10 mouse cellular contexts compared by ENCODE assay signal in the genomic region with DNA sequence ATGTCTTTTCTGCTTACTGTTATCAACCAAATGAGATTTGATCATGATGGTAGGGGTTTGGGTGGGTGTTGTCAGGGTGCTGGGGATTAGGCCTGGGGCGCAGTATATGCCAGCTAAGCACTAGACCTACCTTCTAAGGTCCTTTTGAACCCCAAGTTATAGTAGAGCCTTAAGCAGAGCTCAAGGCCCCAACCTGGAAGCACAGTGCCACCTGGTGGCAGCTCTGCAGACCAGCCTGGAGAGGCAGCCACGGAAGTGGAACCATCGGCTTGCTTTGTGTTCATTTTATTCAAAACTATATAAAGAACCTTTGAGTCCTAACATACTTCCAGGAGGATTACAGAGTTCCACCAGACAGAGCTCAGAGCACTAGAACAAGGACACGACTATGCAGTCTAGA. TPM values are rescaled to one million over a fixed set of nuclear protein-coding genes. Genes with fewer than 3 reads are reported as not detected.
DNase-seq lines count a peak whose midpoint lies in the region; ATAC-seq and TF ChIP-seq lines count a peak whose summit lies in the region.
"Had no signal": no experiment of that assay in that cellular context is flagged by ENCODE, and none has a peak within 500 bp of the region (broad histone marks: within the 10 kb centered on the region; RNA-seq: fewer than 3 reads in every experiment).

No protein-coding gene starts in this region.

- TF ChIP-seq RAD21 in CH12.LX (IDR thresholded peaks at IDR 0.05; ENCODE audit: low read depth, low read length), result peak; percentile 70

- no peak for TF ChIP-seq POLR2A in CH12.LX (IDR thresholded peaks at IDR 0.05; ENCODE audit: low read depth, low read length)
- TF ChIP-seq POLR2A in bone marrow macrophage, adult 2 months (IDR thresholded peaks at IDR 0.05; ENCODE audit: borderline replicate concordance, low read depth, low read length), result no peak

- no peak for ATAC-seq in hindbrain, embryonic 11.5 days (ENCODE audit: low FRiP score)
- ATAC-seq in hindbrain, embryonic 12.5 days (ENCODE audit: low FRiP score), result no peak

- H3K27ac ChIP-seq in hindbrain, embryonic 11.5 days (ENCODE audit: low read depth, low read length), result no peak overlapping the region
- H3K27ac ChIP-seq in hindbrain, embryonic 12.5 days, result no peak overlapping the region
- no peak overlapping the region for H3K27ac ChIP-seq in CH12.LX (ENCODE audit: insufficient read depth, low read depth)
- no peak overlapping the region for H3K27ac ChIP-seq in bone marrow macrophage, adult 2 months (ENCODE audit: insufficient read depth, low read depth, low read length)
- H3K27ac ChIP-seq: embryonic facial prominence, embryonic 15.5 days; liver, embryonic 15.5 days had no signal

- peak; percentile 72 for DNase-seq in hindbrain, embryonic 11.5 days (ENCODE audit: low spot score)
- DNase-seq in CH12.LX (ENCODE audit: extremely low read depth), result peak; percentile 55
- peak; percentile 73 for DNase-seq in gastrocnemius, postnatal 10 days
- DNase-seq in layer of hippocampus, postnatal 25 days (ENCODE audit: extremely low spot score in 1 of 2, low spot score in 1 of 2), result peak; percentile 31 to 70
- peak; percentile 67 for DNase-seq in mesoderm, embryonic 11.5 days (ENCODE audit: low read depth, low spot score)
- DNase-seq in thymus, postnatal 0 days (ENCODE audit: low spot score), result peak; percentile 78

- no peak overlapping the region for H3K4me2 ChIP-seq in hindbrain, embryonic 11.5 days (replicated peaks; ENCODE audit: low read depth, low read length)
- no peak overlapping the region for H3K4me2 ChIP-seq in hindbrain, embryonic 12.5 days (replicated peaks)
- H3K4me2 ChIP-seq in CH12.LX (ENCODE audit: insufficient read depth, low read depth, poor library complexity, severe bottlenecking), result no peak overlapping the region
- H3K4me2 ChIP-seq: embryonic facial prominence, embryonic 15.5 days; liver, embryonic 15.5 days had no signal

- no peaks in the 10 kb centered on the region for H3K4me1 ChIP-seq in hindbrain, embryonic 11.5 days (replicated peaks; ENCODE audit: control insufficient read depth, insufficient read depth, low read length)
- no peaks in the 10 kb centered on the region for H3K4me1 ChIP-seq in hindbrain, embryonic 12.5 days
- no peaks in the 10 kb centered on the region for H3K4me1 ChIP-seq in CH12.LX (ENCODE audit: control insufficient read depth in 1 of 2, insufficient read depth in 2 of 2)
- peaks cover 3% of the 10 kb centered on the region for H3K4me1 ChIP-seq in bone marrow macrophage, adult 2 months (ENCODE audit: control insufficient read depth, insufficient read depth, low read length)
- H3K4me1 ChIP-seq: embryonic facial prominence, embryonic 15.5 days had no signal

- TF ChIP-seq EP300 in CH12.LX (IDR thresholded peaks at IDR 0.05; ENCODE audit: low read length), result no peak

- no peaks in the 10 kb centered on the region for H3K36me3 ChIP-seq in hindbrain, embryonic 11.5 days (ENCODE audit: control insufficient read depth, insufficient read depth, low read length)
- peaks cover 26% of the 10 kb centered on the region; the same call in 1 of the 2 replicates for H3K36me3 ChIP-seq in hindbrain, embryonic 12.5 days
- H3K36me3 ChIP-seq in CH12.LX (replicated peaks in 1 of 2; ENCODE audit: control insufficient read depth in 1 of 2, insufficient read depth in 1 of 2, low read length in 1 of 2), result peaks cover 0 to 9% of the 10 kb centered on the region in 2 experiments
- H3K36me3 ChIP-seq: liver, embryonic 15.5 days had no signal

- 49% methylated on average over 4 of the region's 4 CpGs for WGBS in hindbrain, embryonic 11.5 days
- 42% methylated on average over 4 of the region's 4 CpGs for WGBS in hindbrain, embryonic 12.5 days

- dilution Hi-C loops in CH12.LX (cut with MboI; ENCODE audit: extremely low pct_ligation_motif_present, extremely low pct_unique_long_range_greater_than_20kb, low sequenced_read_pairs), result no loop called here

- TF ChIP-seq CTCF in CH12.LX (conservative IDR thresholded peaks at IDR 0.05 in 1 of 2, IDR thresholded peaks at IDR 0.05 in 1 of 2; ENCODE audit: low read depth in 2 of 2, low read length in 2 of 2), result peak; percentile 58 to 79
- peak; percentile 96 for TF ChIP-seq CTCF in bone marrow macrophage, adult 2 months (IDR thresholded peaks at IDR 0.05; ENCODE audit: low read depth, low read length)

- H3K9ac ChIP-seq in hindbrain, embryonic 11.5 days (ENCODE audit: low read depth, low read length), result no peak overlapping the region
- no peak overlapping the region for H3K9ac ChIP-seq in hindbrain, embryonic 12.5 days
- no peak overlapping the region for H3K9ac ChIP-seq in CH12.LX (ENCODE audit: insufficient read depth, low read depth)
- H3K9ac ChIP-seq: embryonic facial prominence, embryonic 15.5 days; liver, embryonic 15.5 days had no signal

- in situ Hi-C loops in CH12.LX (cut with MboI; ENCODE audit: low pct_ligation_motif_present, low pct_unique_long_range_greater_than_20kb, low sequenced_read_pairs), result no loop called here

- no peaks in the 10 kb centered on the region for H3K27me3 ChIP-seq in hindbrain, embryonic 11.5 days (ENCODE audit: control insufficient read depth, insufficient read depth, low read length)
- H3K27me3 ChIP-seq in hindbrain, embryonic 12.5 days, result no peaks in the 10 kb centered on the region
- H3K27me3 ChIP-seq in CH12.LX (replicated peaks), result no peaks in the 10 kb centered on the region
- H3K27me3 ChIP-seq: embryonic facial prominence, embryonic 15.5 days; liver, embryonic 15.5 days had no signal

- H3K9me3 ChIP-seq in hindbrain, embryonic 11.5 days (ENCODE audit: control insufficient read depth, low read length), result no peaks in the 10 kb centered on the region
- H3K9me3 ChIP-seq in hindbrain, embryonic 12.5 days (replicated peaks), result no peaks in the 10 kb centered on the region
- peaks cover 5% of the 10 kb centered on the region for H3K9me3 ChIP-seq in CH12.LX (replicated peaks; ENCODE audit: low read length)
- H3K9me3 ChIP-seq: embryonic facial prominence, embryonic 15.5 days; liver, embryonic 15.5 days had no signal

- H3K79me2 ChIP-seq in CH12.LX (replicated peaks; ENCODE audit: control insufficient read depth, extremely low read depth, insufficient read depth, poor library complexity, severe bottlenecking), result no peaks in the 10 kb centered on the region

- no peak overlapping the region for H3K4me3 ChIP-seq in hindbrain, embryonic 11.5 days (ENCODE audit: low read depth, low read length)
- no peak overlapping the region for H3K4me3 ChIP-seq in hindbrain, embryonic 12.5 days
- no peak overlapping the region for H3K4me3 ChIP-seq in CH12.LX (replicated peaks in 1 of 3; ENCODE audit: low read depth in 2 of 3, low read length in 2 of 3, poor library complexity in 1 of 3)
- H3K4me3 ChIP-seq in bone marrow macrophage, adult 2 months (ENCODE audit: insufficient read depth, low read length), result no peak overlapping the region
- H3K4me3 ChIP-seq: embryonic facial prominence, embryonic 15.5 days; liver, embryonic 15.5 days had no signal

TF ChIP-seq in CH12.LX, 34 proteins besides CTCF, POLR2A, EP300 and RAD21:
- TF ChIP-seq CHD1 (IDR thresholded peaks at IDR 0.05; ENCODE audit: low read depth, low read length) (no peak), BHLHE40 (IDR thresholded peaks at IDR 0.05; ENCODE audit: low read depth, low read length) (no peak), TCF12 (IDR thresholded peaks at IDR 0.05; ENCODE audit: low read depth, low read length) (no peak), UBTF (IDR thresholded peaks at IDR 0.05; ENCODE audit: low read depth, low read length) (no peak), SMC3 (IDR thresholded peaks at IDR 0.05; ENCODE audit: low read depth, low read length) (peak; percentile 70)

RNA-seq across cellular contexts. Expression of gene Ncmap, which starts 13.6 kb away (rescaled TPM):
- 0.75 TPM in 1 of 2 replicates, not detected in the other for polyA plus RNA-seq in hindbrain, embryonic 11.5 days (2014; fragmentation: Nextera tagmentation; extraction: Ambion mirVana)
- 2.9 and 6.1 TPM in 2 replicates for polyA plus RNA-seq in hindbrain, embryonic 12.5 days (2016; fragmentation: Nextera tagmentation; extraction: Ambion mirVana)
- total RNA-seq in CH12.LX (2012; rRNA removed), result not detected in 2 replicates
- total RNA-seq in CH12.LX (2014; rRNA removed), result not detected in 2 replicates
- not detected in 2 replicates for polyA plus RNA-seq in CH12.LX (2012; ENCODE audit: insufficient read length, low read depth)
- not detected in 2 replicates for polyA plus RNA-seq in bone marrow macrophage, adult 2 months (2012; ENCODE audit: insufficient read depth, insufficient read length, missing spikeins)
- 10 to 100 TPM in 1 of 2 experiments, 1 to 10 TPM in 1; 9.8 to 16.8 TPM for total RNA-seq in gastrocnemius, postnatal 10 days (2021)
- total RNA-seq in layer of hippocampus, postnatal 25 days (2021), result under 1 TPM in 1 of 2 experiments, not detected in 1; 0.54 TPM
- polyA plus RNA-seq in thymus, postnatal 0 days (2015; fragmentation: Nextera tagmentation; extraction: Ambion mirVana), result 0.27 and 0.61 TPM in 2 replicates

RNA-seq across cellular contexts. Expression of gene Rcan3, which starts 22.0 kb away (rescaled TPM):
- polyA plus RNA-seq in hindbrain, embryonic 11.5 days (2014; fragmentation: Nextera tagmentation; extraction: Ambion mirVana), result 11.0 and 13.9 TPM in 2 replicates
- polyA plus RNA-seq in hindbrain, embryonic 12.5 days (2016; fragmentation: Nextera tagmentation; extraction: Ambion mirVana), result 20.0 and 20.1 TPM in 2 replicates
- total RNA-seq in CH12.LX (2012; rRNA removed), result 4.2 and 4.9 TPM in 2 replicates
- 2.0 and 3.0 TPM in 2 replicates for total RNA-seq in CH12.LX (2014; rRNA removed)
- 2.3 and 2.5 TPM in 2 replicates for polyA plus RNA-seq in CH12.LX (2012; ENCODE audit: insufficient read length, low read depth)
- polyA plus RNA-seq in bone marrow macrophage, adult 2 months (2012; ENCODE audit: insufficient read depth, insufficient read length, missing spikeins), result 16.7 and 24.3 TPM in 2 replicates
- 10 to 100 TPM in 1 of 2 experiments, 1 to 10 TPM in 1; 9.9 to 11.2 TPM for total RNA-seq in gastrocnemius, postnatal 10 days (2021)
- total RNA-seq in layer of hippocampus, postnatal 25 days (2021), result 10 to 100 TPM; 27.8 to 29.7 TPM
- polyA plus RNA-seq in thymus, postnatal 0 days (2015; fragmentation: Nextera tagmentation; extraction: Ambion mirVana), result 15.4 and 20.8 TPM in 2 replicates

RNA-seq across cellular contexts. Expression of gene Srrm1, which starts 58.5 kb away (rescaled TPM):
- polyA plus RNA-seq in hindbrain, embryonic 11.5 days (2014; fragmentation: Nextera tagmentation; extraction: Ambion mirVana), result 220 and 289 TPM in 2 replicates
- polyA plus RNA-seq in hindbrain, embryonic 12.5 days (2016; fragmentation: Nextera tagmentation; extraction: Ambion mirVana), result 238 and 258 TPM in 2 replicates
- total RNA-seq in CH12.LX (2012; rRNA removed) (23.6 and 26.0 TPM in 2 replicates), CH12.LX (2014; rRNA removed) (12.3 and 14.2 TPM in 2 replicates)
- polyA plus RNA-seq in CH12.LX (2012; ENCODE audit: insufficient read length, low read depth), result 171 and 180 TPM in 2 replicates
- polyA plus RNA-seq in bone marrow macrophage, adult 2 months (2012; ENCODE audit: insufficient read depth, insufficient read length, missing spikeins), result 129 and 141 TPM in 2 replicates
- 100 to 1,000 TPM in 1 of 2 experiments, 10 to 100 TPM in 1; 74.6 to 107 TPM for total RNA-seq in gastrocnemius, postnatal 10 days (2021)
- total RNA-seq in layer of hippocampus, postnatal 25 days (2021), result 100 to 1,000 TPM; 102 to 140 TPM
- polyA plus RNA-seq in thymus, postnatal 0 days (2015; fragmentation: Nextera tagmentation; extraction: Ambion mirVana), result 213 and 259 TPM in 2 replicates
